Mouse (Mus musculus): ENCODE data around the gene Hk1. TPM values are rescaled to one million over a fixed set of nuclear protein-coding genes. Genes with fewer than 3 reads are reported as not detected.

Hk1 gene
- polyA plus RNA-seq, 1 experiment from 2014 or later: 11.1 TPM

GRCm38 (mm10) chr10:62418831-62419356, 39.2 kb upstream of the Hk1 start:
- H3K36me3 ChIP-seq (ENCODE audit: control insufficient read depth, insufficient read depth): no peaks in the 10 kb centered on the region; the same call in 1 of the 2 replicates
- H3K4me3 ChIP-seq (ENCODE audit: low read depth, low read length): no peak overlapping the region
- H3K9me3 ChIP-seq (ENCODE audit: control insufficient read depth): no peaks in the 10 kb centered on the region
- peaks cover 4% of the 10 kb centered on the region for H3K4me1 ChIP-seq (replicated peaks; ENCODE audit: control insufficient read depth, insufficient read depth, low read length)
- H3K27ac ChIP-seq (ENCODE audit: low read depth, low read length): peak overlapping the region; percentile 54; the same call in 1 of the 2 replicates
- ATAC-seq: no peak
- peak overlapping the region; percentile 56 for H3K4me2 ChIP-seq (replicated peaks; ENCODE audit: low read depth)
- no peaks in the 10 kb centered on the region for H3K27me3 ChIP-seq (replicated peaks; ENCODE audit: control insufficient read depth, insufficient read depth, low read length)
- no peak for TF ChIP-seq CTCF (IDR thresholded peaks at IDR 0.05; ENCODE audit: low read depth)
- H3K9ac ChIP-seq (ENCODE audit: low read depth, low read length): no peak overlapping the region
- WGBS: 60% methylated on average over 7 of the region's 7 CpGs

GRCm38 (mm10) chr10:62413606-62413982, 33.9 kb upstream of the Hk1 start:
- H3K4me2 ChIP-seq (replicated peaks; ENCODE audit: low read depth): peak overlapping the region; percentile 47
- 17% methylated on average over 4 of the region's 4 CpGs for WGBS
- ATAC-seq: peak; percentile 80
- H3K27me3 ChIP-seq (replicated peaks; ENCODE audit: control insufficient read depth, insufficient read depth, low read length): no peaks in the 10 kb centered on the region
- H3K9ac ChIP-seq (ENCODE audit: low read depth, low read length): 0 out of 2 replicates have a peak overlapping the region, but pooled peaks have one; percentile 37
- H3K27ac ChIP-seq (ENCODE audit: low read depth, low read length): peak overlapping the region; percentile 88
- peaks cover 3% of the 10 kb centered on the region; the same call in 1 of the 2 replicates for H3K4me1 ChIP-seq (replicated peaks; ENCODE audit: control insufficient read depth, insufficient read depth, low read length)
- peaks cover 12% of the 10 kb centered on the region; the same call in 1 of the 2 replicates for H3K36me3 ChIP-seq (ENCODE audit: control insufficient read depth, insufficient read depth)
- H3K9me3 ChIP-seq (ENCODE audit: control insufficient read depth): no peaks in the 10 kb centered on the region
- no peak for TF ChIP-seq CTCF (IDR thresholded peaks at IDR 0.05; ENCODE audit: low read depth)
- H3K4me3 ChIP-seq (ENCODE audit: low read depth, low read length): no peak overlapping the region

- WGBS: 2% methylated on average over 8 of the region's 8 CpGs
- TF ChIP-seq CTCF (IDR thresholded peaks at IDR 0.05; ENCODE audit: low read depth): no peak
- Histone ChIP-seq H3K36me3 (ENCODE audit: control insufficient read depth, insufficient read depth) (peaks cover 12% of the 10 kb centered on the region; the same call in 1 of the 2 replicates), H3K4me3 (ENCODE audit: low read depth, low read length) (no peak overlapping the region), H3K9ac (ENCODE audit: low read depth, low read length) (0 out of 2 replicates have a peak overlapping the region, but pooled peaks have one; percentile 37), H3K27ac (ENCODE audit: low read depth, low read length) (peak overlapping the region; percentile 88), H3K4me1 (replicated peaks; ENCODE audit: control insufficient read depth, insufficient read depth, low read length) (peaks cover 3% of the 10 kb centered on the region; the same call in 1 of the 2 replicates), H3K27me3 (replicated peaks; ENCODE audit: control insufficient read depth, insufficient read depth, low read length) (no peaks in the 10 kb centered on the region), H3K9me3 (ENCODE audit: control insufficient read depth) (no peaks in the 10 kb centered on the region), H3K4me2 (replicated peaks; ENCODE audit: low read depth) (peak overlapping the region; percentile 47)
- ATAC-seq: peak; percentile 75
These were observed 33.3 kb upstream of the Hk1 start for GRCm38 (mm10) chr10:62412906-62413605.

GRCm38 (mm10) chr10:62411431-62412410, 32.0 kb upstream of the Hk1 start:
- no peak overlapping the region for H3K9ac ChIP-seq (ENCODE audit: low read depth, low read length)
- peaks cover 19% of the 10 kb centered on the region; the same call in 1 of the 2 replicates for H3K36me3 ChIP-seq (ENCODE audit: control insufficient read depth, insufficient read depth)
- no peak for TF ChIP-seq CTCF (IDR thresholded peaks at IDR 0.05; ENCODE audit: low read depth)
- H3K4me1 ChIP-seq (replicated peaks; ENCODE audit: control insufficient read depth, insufficient read depth, low read length): peaks cover 3% of the 10 kb centered on the region; the same call in 1 of the 2 replicates
- no peak for ATAC-seq
- no peaks in the 10 kb centered on the region for H3K27me3 ChIP-seq (replicated peaks; ENCODE audit: control insufficient read depth, insufficient read depth, low read length)
- H3K4me2 ChIP-seq (replicated peaks; ENCODE audit: low read depth): no peak overlapping the region
- no peak overlapping the region for H3K4me3 ChIP-seq (ENCODE audit: low read depth, low read length)
- no peaks in the 10 kb centered on the region for H3K9me3 ChIP-seq (ENCODE audit: control insufficient read depth)
- no peak overlapping the region for H3K27ac ChIP-seq (ENCODE audit: low read depth, low read length)
- WGBS: 77% methylated on average over 19 of the region's 19 CpGs

- Histone ChIP-seq H3K4me2 (replicated peaks; ENCODE audit: low read depth) (no peak overlapping the region), H3K27ac (ENCODE audit: low read depth, low read length) (no peak overlapping the region), H3K4me1 (replicated peaks; ENCODE audit: control insufficient read depth, insufficient read depth, low read length) (peaks cover 3% of the 10 kb centered on the region; the same call in 1 of the 2 replicates), H3K4me3 (ENCODE audit: low read depth, low read length) (no peak overlapping the region), H3K36me3 (ENCODE audit: control insufficient read depth, insufficient read depth) (peaks cover 19% of the 10 kb centered on the region; the same call in 1 of the 2 replicates), H3K27me3 (replicated peaks; ENCODE audit: control insufficient read depth, insufficient read depth, low read length) (no peaks in the 10 kb centered on the region), H3K9me3 (ENCODE audit: control insufficient read depth) (no peaks in the 10 kb centered on the region), H3K9ac (ENCODE audit: low read depth, low read length) (no peak overlapping the region)
- ATAC-seq: no peak
- 14% methylated on average over 5 of the region's 5 CpGs for WGBS
- TF ChIP-seq CTCF (IDR thresholded peaks at IDR 0.05; ENCODE audit: low read depth): peak; percentile 95
These were observed 31.2 kb upstream of the Hk1 start for GRCm38 (mm10) chr10:62410943-62411342.
